Mouse (Mus musculus) heart, adult 11 months (tissue): ENCODE measurements around the gene Rhd.
A peak's percentile ranks its signal among the peaks of the same experiment; 100 is the strongest.

ENCODE experiments used
- DNase-seq: peaks from one replicate; pipeline ENCODE4 v3.0.0; 2022

The Rhd gene

GRCm38 (mm10) chr4:134937240-134938176 is 73.2 kb downstream of the Rhd start:
- peak; percentile 91 for DNase-seq

GRCm38 (mm10) chr4:134939900-134940299 is 75.6 kb downstream of the Rhd start:
- DNase-seq: no peak

GRCm38 (mm10) chr4:134943758-134944538 is 79.6 kb downstream of the Rhd start:
- no peak for DNase-seq
